Mouse (Mus musculus) heart, embryonic 11.5 days (tissue): Measurements from ENCODE around the gene Mad2l2. TPM values are rescaled to one million over a fixed set of nuclear protein-coding genes. Genes with fewer than 3 reads are reported as not detected.

Source experiments
- ATAC-seq: fragments of 200-750 bp; cut with Nextera tagmentation; replicated peaks from 2 replicates; pipeline ENCODE4 v1.8.0; 2017; ENCODE audit warnings: moderate library complexity; ENCODE audit not compliant: insufficient number of reproducible peaks, low FRiP score, low TSS enrichment
- H3K27ac ChIP-seq: fragments of 300-500 bp; sonication (generic); 2 replicates; pipeline ENCODE4 v1.5.1; 2014; ENCODE audit warnings: mild to moderate bottlenecking, low read depth, low read length
- H3K27me3 ChIP-seq: fragments of 300-500 bp; sonication (generic); 2 replicates; pipeline ENCODE4 v1.6.1; 2014; ENCODE audit warnings: mild to moderate bottlenecking, low read length, mixed read lengths; ENCODE audit not compliant: control insufficient read depth, insufficient read depth
- H3K36me3 ChIP-seq: fragments of 300-500 bp; sonication (generic); 2 replicates; pipeline ENCODE4 v1.6.1; 2014; ENCODE audit warnings: mild to moderate bottlenecking, low read length, moderate library complexity, mixed read lengths; ENCODE audit not compliant: control insufficient read depth, insufficient read depth
- H3K4me1 ChIP-seq: fragments of 300-500 bp; sonication (generic); 2 replicates; pipeline ENCODE4 v1.6.1; 2014; ENCODE audit warnings: low read length; ENCODE audit not compliant: control insufficient read depth, insufficient read depth
- H3K4me2 ChIP-seq: fragments of 300-500 bp; sonication (generic); 2 replicates; pipeline ENCODE4 v1.6.1; 2014; ENCODE audit warnings: mild to moderate bottlenecking, moderate library complexity
- H3K4me3 ChIP-seq: fragments of 300-500 bp; sonication (generic); 2 replicates; pipeline ENCODE4 v1.5.1; 2014; ENCODE audit warnings: low read depth, low read length
- H3K9ac ChIP-seq: fragments of 300-500 bp; sonication (generic); 2 replicates; pipeline ENCODE4 v1.6.1; 2014; ENCODE audit warnings: mild to moderate bottlenecking, low read depth, low read length, moderate library complexity
- H3K9me3 ChIP-seq: fragments of 300-500 bp; sonication (generic); replicated peaks from 2 replicates; pipeline ENCODE4 v1.6.1; 2016; ENCODE audit warnings: low read length; ENCODE audit not compliant: control insufficient read depth
- WGBS: fragments of 180-500 bp; shearing (Covaris S2); extraction: QIAGEN DNeasy Blood & Tissue Kit; methylation state at CpG from one replicate; pipeline ENCODE4 v1.1.7; 2014; ENCODE audit not compliant: insufficient replicate concordance; 5-methylcytosine and 5-hydroxymethylcytosine counted together
- polyA plus RNA-seq: library from polyadenylated mRNA; unstranded; fragments of >200 nt; fragmentation: Nextera tagmentation; extraction: Ambion mirVana; gene quantifications from 2 replicates; pipeline ENCODE4 v1.2.1, GENCODE M21; 2014

The Mad2l2 gene
- polyA plus RNA-seq, 1 experiment from 2014 or later = 45.3 TPM

- WGBS = 29% methylated on average over 27 of the region's 27 CpGs
- Histone ChIP-seq H3K4me1 (peaks cover 14% of the 10 kb centered on the region), H3K4me3 (peak overlapping the region; percentile 51), H3K9me3 (no peaks in the 10 kb centered on the region), H3K4me2 (peak overlapping the region; percentile 83), H3K27me3 (peaks cover 41% of the 10 kb centered on the region), H3K9ac (peak overlapping the region; percentile 75), H3K27ac (0 out of 2 replicates have a peak overlapping the region, but pooled peaks have one; percentile 37), H3K36me3 (peaks cover 2% of the 10 kb centered on the region; the same call in 1 of the 2 replicates)
- no peak for ATAC-seq
Observed at GRCm38 (mm10) chr4:148158436-148159348, 28.5 kb downstream of the Mad2l2 start.

GRCm38 (mm10) chr4:148159544-148160435, 29.6 kb downstream of the Mad2l2 start:
- peaks cover 22% of the 10 kb centered on the region for H3K4me1 ChIP-seq
- peak overlapping the region; percentile 83 for H3K4me2 ChIP-seq
- ATAC-seq = peak; percentile 85
- H3K9me3 ChIP-seq = no peaks in the 10 kb centered on the region
- no peaks in the 10 kb centered on the region for H3K36me3 ChIP-seq
- WGBS = under 1% methylated on average over 49 of the region's 55 CpGs
- peak overlapping the region; percentile 75 for H3K9ac ChIP-seq
- peak overlapping the region; percentile 51 for H3K4me3 ChIP-seq
- H3K27me3 ChIP-seq = peaks cover 52% of the 10 kb centered on the region
- H3K27ac ChIP-seq = peak overlapping the region; percentile 37; the same call in 1 of the 2 replicates

DNA sequence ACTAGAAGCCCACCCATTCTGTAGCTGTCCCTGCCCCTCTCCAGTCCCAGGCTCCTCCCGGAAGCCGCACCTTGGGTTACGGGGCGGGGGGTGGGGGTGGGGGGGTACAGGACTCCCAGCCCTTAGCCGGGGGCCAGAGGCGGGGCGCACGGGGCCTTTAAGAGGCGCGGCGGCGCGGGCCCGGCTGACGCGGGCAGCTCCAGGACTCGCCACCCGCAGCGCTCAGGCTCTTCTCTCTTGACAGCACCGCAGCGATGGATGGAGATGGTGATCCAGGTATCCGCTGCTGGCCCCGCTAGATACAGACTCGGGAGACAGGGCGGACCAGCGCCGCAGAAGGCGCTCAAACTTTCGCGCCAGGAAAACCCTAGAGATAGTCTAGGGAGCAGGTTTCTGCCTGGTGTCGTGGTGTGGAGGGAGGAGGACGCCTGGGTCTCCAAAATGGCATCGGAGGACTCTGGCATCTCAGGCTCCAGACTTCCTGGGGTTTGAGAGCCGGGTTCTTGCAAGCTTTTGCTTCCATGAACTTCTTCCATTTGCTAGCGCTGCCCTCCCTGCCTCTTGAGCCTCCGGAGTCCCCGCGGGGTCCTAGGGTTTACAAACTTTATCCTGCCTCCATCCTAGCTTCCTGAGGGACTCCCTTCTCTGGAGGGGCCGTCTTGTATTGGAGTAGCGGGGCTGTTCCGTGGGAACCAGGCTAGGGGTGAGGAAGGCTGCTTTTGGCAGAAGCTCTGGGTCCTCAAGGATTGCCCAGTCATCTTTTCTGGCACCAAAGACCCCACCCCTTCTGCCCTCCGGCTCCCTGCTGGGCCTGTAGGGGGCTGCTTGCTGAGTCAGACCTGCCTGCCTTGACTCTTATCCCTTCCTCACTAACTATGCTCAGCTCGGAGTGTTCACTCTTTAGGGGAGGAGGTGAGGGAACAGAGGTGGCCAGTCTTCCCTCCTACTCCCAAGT, 30.5 kb downstream of the Mad2l2 start, which contains the start of the genes Fbxo44 and Fbxo2:
Fbxo44 (minus strand) TSS at position 47 of the 955 bp plus-strand sequence.
Fbxo2 (plus strand) TSS at position 186 of the 955 bp plus-strand sequence.
- 2% methylated on average over 43 of the region's 43 CpGs for WGBS
- Histone ChIP-seq H3K27me3 (peaks cover 61% of the 10 kb centered on the region), H3K36me3 (no peaks in the 10 kb centered on the region), H3K9ac (peak within 1 kb of the TSS; percentile 75), H3K4me2 (peak within 1 kb of the TSS; percentile 83), H3K9me3 (no peaks in the 10 kb centered on the region), H3K4me3 (peak within 1 kb of the TSS; percentile 51), H3K27ac (peak within 1 kb of the TSS; percentile 37; the same call in 1 of the 2 replicates), H3K4me1 (peaks cover 22% of the 10 kb centered on the region)
- peak; percentile 39; the same call in 1 of the 2 replicates for ATAC-seq

- ATAC-seq = no peak
- H3K9ac ChIP-seq = no peak overlapping the region; the same call in 1 of the 2 replicates
- H3K4me1 ChIP-seq = peaks cover 10% of the 10 kb centered on the region; the same call in 1 of the 2 replicates
- H3K9me3 ChIP-seq = no peaks in the 10 kb centered on the region
- no peaks in the 10 kb centered on the region for H3K36me3 ChIP-seq
- WGBS = 1% methylated on average over 29 of the region's 29 CpGs
- no peak overlapping the region for H3K27ac ChIP-seq
- H3K27me3 ChIP-seq = peaks cover 72% of the 10 kb centered on the region
- peak overlapping the region; percentile 38 for H3K4me3 ChIP-seq
- H3K4me2 ChIP-seq = peak overlapping the region; percentile 61
Observed at GRCm38 (mm10) chr4:148164002-148164439, 33.8 kb downstream of the Mad2l2 start.

DNA sequence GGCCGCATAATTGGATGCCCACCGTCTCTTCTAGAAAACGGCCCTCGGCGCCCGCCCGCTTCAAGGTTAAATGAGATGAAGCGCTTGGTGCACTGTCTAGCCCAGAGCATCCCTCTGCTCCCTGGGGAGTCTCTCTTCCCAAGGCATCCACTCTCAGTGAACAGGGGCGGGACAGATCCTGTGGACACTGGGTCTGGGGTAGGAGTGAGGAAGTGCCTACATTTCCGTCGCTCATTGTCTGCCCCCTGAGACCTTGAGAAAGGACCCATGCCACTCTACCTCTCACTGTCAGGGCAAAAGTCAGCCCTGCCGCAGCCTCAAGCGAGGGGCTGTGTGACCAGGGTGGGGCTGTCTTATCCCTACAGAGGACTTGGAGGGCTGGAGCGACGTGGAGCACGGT, 34.3 kb downstream of the Mad2l2 start:
- no peak for ATAC-seq
- peaks cover 10% of the 10 kb centered on the region; the same call in 1 of the 2 replicates for H3K4me1 ChIP-seq
- no peaks in the 10 kb centered on the region for H3K36me3 ChIP-seq
- H3K4me2 ChIP-seq = peak overlapping the region; percentile 61
- H3K9ac ChIP-seq = no peak overlapping the region
- H3K27me3 ChIP-seq = peaks cover 72% of the 10 kb centered on the region
- H3K4me3 ChIP-seq = peak overlapping the region; percentile 38; the same call in 1 of the 2 replicates
- no peaks in the 10 kb centered on the region for H3K9me3 ChIP-seq
- H3K27ac ChIP-seq = no peak overlapping the region
- 3% methylated on average over 16 of the region's 16 CpGs for WGBS

GRCm38 (mm10) chr4:148165551-148165950, 35.4 kb downstream of the Mad2l2 start:
- ATAC-seq = no peak
- no peak overlapping the region for H3K27ac ChIP-seq
- H3K4me3 ChIP-seq = no peak overlapping the region
- H3K27me3 ChIP-seq = peaks cover 77% of the 10 kb centered on the region
- H3K4me1 ChIP-seq = peaks cover 10% of the 10 kb centered on the region; the same call in 1 of the 2 replicates
- no peak overlapping the region for H3K9ac ChIP-seq
- H3K9me3 ChIP-seq = no peaks in the 10 kb centered on the region
- WGBS = 9% methylated on average over 17 of the region's 17 CpGs
- H3K4me2 ChIP-seq = no peak overlapping the region
- no peaks in the 10 kb centered on the region for H3K36me3 ChIP-seq

DNA sequence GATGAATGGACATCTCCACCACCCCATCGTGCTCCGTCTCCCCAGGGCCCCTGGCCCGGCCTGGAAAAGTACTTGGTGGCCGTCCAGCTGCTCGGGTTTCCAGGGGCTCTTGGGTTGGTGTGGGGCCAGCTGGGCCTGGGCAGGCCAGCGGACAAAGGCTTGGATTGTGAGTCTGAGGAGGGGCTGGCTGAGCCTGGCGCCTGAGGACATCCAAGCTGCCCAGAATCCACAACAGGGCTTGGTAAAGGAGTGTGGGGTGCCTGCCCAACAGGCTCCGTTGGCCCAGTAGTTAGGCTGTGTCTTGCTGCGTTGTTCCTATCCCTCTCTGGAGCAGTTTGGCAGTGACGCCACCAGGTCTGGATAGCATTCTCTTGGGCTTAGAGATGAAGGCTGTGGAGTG, 36.2 kb downstream of the Mad2l2 start:
- H3K4me1 ChIP-seq = peaks cover 7% of the 10 kb centered on the region; the same call in 1 of the 2 replicates
- H3K9me3 ChIP-seq = no peaks in the 10 kb centered on the region
- no peak overlapping the region for H3K9ac ChIP-seq
- peaks cover 73% of the 10 kb centered on the region for H3K27me3 ChIP-seq
- no peak overlapping the region for H3K4me3 ChIP-seq
- ATAC-seq = no peak
- 7% methylated on average over 10 of the region's 10 CpGs for WGBS
- H3K36me3 ChIP-seq = no peaks in the 10 kb centered on the region
- H3K4me2 ChIP-seq = peak overlapping the region; percentile 34
- no peak overlapping the region for H3K27ac ChIP-seq
